Mouse (Mus musculus) neural tube, embryonic 11.5 days (tissue): ENCODE results near the gene N4bp2. TPM values are rescaled to one million over a fixed set of nuclear protein-coding genes. Genes with fewer than 3 reads are reported as not detected.

Source experiments
- ATAC-seq: fragments of 200-750 bp; cut with Nextera tagmentation; 2 replicates; pipeline ENCODE4 v1.8.0; 2017; ENCODE audit warnings: moderate number of reproducible peaks, mild to moderate bottlenecking, moderate TSS enrichment, moderate library complexity; ENCODE audit not compliant: insufficient read depth, low FRiP score, low TSS enrichment
- DNase-seq: peaks from one replicate; pipeline ENCODE4 v3.0.0-alpha.2; 2015; ENCODE audit warnings: low spot score
- H3K27ac ChIP-seq: fragments of 300-500 bp; sonication (generic); 2 replicates; pipeline ENCODE4 v1.5.1; 2014; ENCODE audit warnings: low read depth, mild to moderate bottlenecking, low read length
- H3K27me3 ChIP-seq: fragments of 300-500 bp; sonication (generic); 2 replicates; pipeline ENCODE4 v1.6.1; 2014; ENCODE audit warnings: mild to moderate bottlenecking, low read length, mixed read lengths; ENCODE audit not compliant: control insufficient read depth, insufficient read depth
- H3K36me3 ChIP-seq: fragments of 300-500 bp; sonication (generic); 2 replicates; pipeline ENCODE4 v1.6.1; 2014; ENCODE audit warnings: mild to moderate bottlenecking, low read length, moderate library complexity, mixed read lengths; ENCODE audit not compliant: control insufficient read depth, insufficient read depth
- H3K4me1 ChIP-seq: fragments of 300-500 bp; sonication (generic); 2 replicates; pipeline ENCODE4 v1.6.1; 2014; ENCODE audit warnings: low read length, mixed read lengths; ENCODE audit not compliant: control insufficient read depth, insufficient read depth
- H3K4me2 ChIP-seq: fragments of 300-500 bp; sonication (generic); 2 replicates; pipeline ENCODE4 v1.6.1; 2014; ENCODE audit warnings: low read depth, mild to moderate bottlenecking, moderate library complexity
- H3K4me3 ChIP-seq: fragments of 300-500 bp; sonication (generic); 2 replicates; pipeline ENCODE4 v1.5.1; 2014; ENCODE audit warnings: low read depth, low read length
- H3K9ac ChIP-seq: fragments of 300-500 bp; sonication (generic); 2 replicates; pipeline ENCODE4 v1.6.1; 2014; ENCODE audit warnings: mild to moderate bottlenecking, low read length
- H3K9me3 ChIP-seq: fragments of 300-500 bp; sonication (generic); 2 replicates; pipeline ENCODE4 v1.6.1; 2016; ENCODE audit warnings: low read length; ENCODE audit not compliant: control insufficient read depth
- WGBS: fragments of 180-500 bp; shearing (Covaris S2); extraction: QIAGEN DNeasy Blood & Tissue Kit; methylation state at CpG from one replicate; pipeline ENCODE4 v1.1.7; 2014; 5-methylcytosine and 5-hydroxymethylcytosine counted together
- polyA plus RNA-seq: library from polyadenylated mRNA; unstranded; fragments of >200 nt; fragmentation: Nextera tagmentation; extraction: Ambion mirVana; gene quantifications from 2 replicates; pipeline ENCODE4 v1.2.1, GENCODE M21; 2014

Gene N4bp2
- polyA plus RNA-seq, 1 experiment from 2014 or later = 34.9 TPM

- no peak within 1 kb of the TSS for H3K27ac ChIP-seq
- DNase-seq = no peak
- no peak within 1 kb of the TSS for H3K4me3 ChIP-seq
- no peaks in the 10 kb centered on the region for H3K27me3 ChIP-seq
- no peaks in the 10 kb centered on the region for H3K9me3 ChIP-seq
- no peak for ATAC-seq
- no peak within 1 kb of the TSS for H3K9ac ChIP-seq
- H3K36me3 ChIP-seq = no peaks in the 10 kb centered on the region
- no peaks in the 10 kb centered on the region for H3K4me1 ChIP-seq
- no peak within 1 kb of the TSS for H3K4me2 ChIP-seq
- 86% methylated on average over 10 of the region's 10 CpGs for WGBS
Observed at GRCm38 (mm10) chr5:65861154-65861944, 98.0 kb downstream of the N4bp2 start, which contains the start of gene Rhoh. Rhoh (plus strand) TSS chr5:65861213.

DNA sequence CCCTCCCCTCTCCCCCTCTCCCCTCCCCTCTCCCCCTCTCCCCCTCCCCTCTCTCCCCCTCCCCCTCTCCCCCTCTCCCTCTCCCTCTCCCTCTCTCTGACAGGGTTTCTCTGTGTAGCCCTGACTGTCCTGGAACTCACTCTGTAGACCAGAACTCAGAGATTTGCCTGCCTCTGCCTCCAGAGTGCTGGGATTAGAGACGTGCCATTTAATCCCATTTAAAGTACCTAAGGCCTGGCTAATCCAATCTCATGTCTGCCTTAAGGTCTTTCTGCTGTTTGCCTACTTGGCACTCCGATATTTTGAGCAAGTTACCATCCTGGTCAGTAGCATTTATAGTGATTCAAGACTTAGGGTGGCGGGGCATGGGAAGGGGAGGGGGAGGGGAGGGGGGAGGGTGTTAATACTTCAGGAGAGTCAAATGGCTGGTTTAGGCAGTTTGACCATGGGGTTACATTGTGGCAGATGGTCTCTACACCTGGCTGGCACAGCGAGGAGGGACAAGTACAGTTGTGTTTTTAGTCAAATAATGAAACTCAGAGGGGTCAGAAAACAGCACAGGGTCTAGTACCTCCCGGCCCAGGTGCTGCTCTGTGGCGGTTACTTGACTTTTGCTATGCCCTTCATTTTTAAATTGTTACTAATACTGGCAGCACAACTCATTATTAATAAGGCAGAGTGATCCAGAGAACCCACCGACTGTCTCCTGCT, 99.1 kb downstream of the N4bp2 start:
- no peaks in the 10 kb centered on the region for H3K27me3 ChIP-seq
- H3K9me3 ChIP-seq = no peaks in the 10 kb centered on the region
- no peak for DNase-seq
- H3K36me3 ChIP-seq = no peaks in the 10 kb centered on the region
- H3K27ac ChIP-seq = no peak overlapping the region
- H3K4me3 ChIP-seq = no peak overlapping the region
- no peak overlapping the region for H3K4me2 ChIP-seq
- 93% methylated on average over 7 of the region's 7 CpGs for WGBS
- no peak for ATAC-seq
- no peak overlapping the region for H3K9ac ChIP-seq
- H3K4me1 ChIP-seq = no peaks in the 10 kb centered on the region

GRCm38 (mm10) chr5:65863349-65863749, 100.0 kb downstream of the N4bp2 start:
- H3K9me3 ChIP-seq = no peaks in the 10 kb centered on the region
- 81% methylated on average over 12 of the region's 12 CpGs for WGBS
- no peak overlapping the region for H3K27ac ChIP-seq
- no peaks in the 10 kb centered on the region for H3K27me3 ChIP-seq
- H3K4me1 ChIP-seq = no peaks in the 10 kb centered on the region
- no peaks in the 10 kb centered on the region for H3K36me3 ChIP-seq
- no peak overlapping the region for H3K9ac ChIP-seq
- DNase-seq = no peak
- H3K4me3 ChIP-seq = no peak overlapping the region
- H3K4me2 ChIP-seq = no peak overlapping the region
- ATAC-seq = no peak

GRCm38 (mm10) chr5:65864486-65864885, 101.2 kb downstream of the N4bp2 start:
- no peaks in the 10 kb centered on the region for H3K27me3 ChIP-seq
- no peak for DNase-seq
- no peaks in the 10 kb centered on the region for H3K36me3 ChIP-seq
- H3K9ac ChIP-seq = no peak overlapping the region
- H3K4me3 ChIP-seq = no peak overlapping the region
- no peak overlapping the region for H3K27ac ChIP-seq
- ATAC-seq = no peak
- H3K9me3 ChIP-seq = no peaks in the 10 kb centered on the region
- H3K4me1 ChIP-seq = no peaks in the 10 kb centered on the region
- H3K4me2 ChIP-seq = no peak overlapping the region
- 90% methylated on average over 7 of the region's 7 CpGs for WGBS

- DNase-seq = no peak
- no peak overlapping the region for H3K9ac ChIP-seq
- WGBS = 71% methylated on average over 3 of the region's 3 CpGs
Observed at GRCm38 (mm10) chr5:65864946-65865345, 101.6 kb downstream of the N4bp2 start.

DNA sequence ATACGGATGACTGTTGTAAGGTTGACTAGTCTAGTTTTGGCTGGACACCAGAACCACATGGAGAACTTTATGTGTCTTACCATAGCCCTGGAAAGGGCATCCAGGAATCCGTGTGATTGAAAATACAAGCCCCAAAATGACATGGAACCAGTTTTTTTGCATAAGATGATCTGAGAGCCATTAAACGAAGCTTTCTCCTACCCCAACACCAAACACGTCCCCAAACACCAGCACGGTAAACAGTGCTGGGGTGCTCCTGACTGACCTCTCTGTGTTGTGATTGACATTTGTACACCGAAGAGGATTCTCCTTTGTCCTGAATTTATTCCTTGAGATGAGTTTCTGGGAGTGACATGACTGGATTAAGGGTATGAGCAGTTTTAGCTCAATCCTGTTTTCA, 103.3 kb downstream of the N4bp2 start:
- Histone ChIP-seq H3K27me3 (no peaks in the 10 kb centered on the region), H3K36me3 (no peaks in the 10 kb centered on the region), H3K27ac (no peak overlapping the region), H3K4me2 (no peak overlapping the region), H3K9ac (no peak overlapping the region), H3K4me3 (no peak overlapping the region), H3K9me3 (no peaks in the 10 kb centered on the region), H3K4me1 (no peaks in the 10 kb centered on the region)
- DNase-seq (no peak), ATAC-seq (no peak)
- 86% methylated on average over 6 of the region's 6 CpGs for WGBS

More at GRCm38 (mm10) chr5:65864946-65865345, 101.6 kb downstream of the N4bp2 start:
- H3K27me3 ChIP-seq = no peaks in the 10 kb centered on the region
- no peak overlapping the region for H3K27ac ChIP-seq
- no peak overlapping the region for H3K4me3 ChIP-seq
- ATAC-seq = no peak
- H3K36me3 ChIP-seq = no peaks in the 10 kb centered on the region
- H3K9me3 ChIP-seq = no peaks in the 10 kb centered on the region
- H3K4me1 ChIP-seq = no peaks in the 10 kb centered on the region
- H3K4me2 ChIP-seq = no peak overlapping the region

GRCm38 (mm10) chr5:65867380-65868116, 104.2 kb downstream of the N4bp2 start:
- Histone ChIP-seq H3K9me3 (no peaks in the 10 kb centered on the region), H3K4me1 (no peaks in the 10 kb centered on the region), H3K27ac (no peak overlapping the region), H3K9ac (no peak overlapping the region), H3K4me3 (no peak overlapping the region), H3K27me3 (no peaks in the 10 kb centered on the region), H3K4me2 (no peak overlapping the region), H3K36me3 (no peaks in the 10 kb centered on the region)
- ATAC-seq (no peak), DNase-seq (no peak)
- WGBS = 81% methylated on average over 7 of the region's 7 CpGs

GRCm38 (mm10) chr5:65868419-65868818, 105.1 kb downstream of the N4bp2 start:
- H3K27me3 ChIP-seq = no peaks in the 10 kb centered on the region
- no peaks in the 10 kb centered on the region for H3K9me3 ChIP-seq
- ATAC-seq (no peak), DNase-seq (no peak)
- 72% methylated on average over 3 of the region's 3 CpGs for WGBS
- no peak overlapping the region for H3K4me3 ChIP-seq
- no peak overlapping the region for H3K9ac ChIP-seq
- H3K4me1 ChIP-seq = no peaks in the 10 kb centered on the region
- no peak overlapping the region for H3K4me2 ChIP-seq
- no peaks in the 10 kb centered on the region for H3K36me3 ChIP-seq
- no peak overlapping the region for H3K27ac ChIP-seq
